Mouse (Mus musculus) E14TG2a.4 (cell line): ENCODE data around the gene Ccdc9.

Experiments used
- H3K27me3 ChIP-seq: 2 replicates; pipeline ENCODE4 v1.6.1; 2014; ENCODE audit warnings: low read length, control low read depth; ENCODE audit not compliant: insufficient read depth
- H3K36me3 ChIP-seq: 2 replicates; pipeline ENCODE4 v1.6.1; 2014; ENCODE audit warnings: low read length, control low read depth; ENCODE audit not compliant: insufficient read depth
- H3K4me1 ChIP-seq: replicated peaks from 2 replicates; pipeline ENCODE4 v1.6.1; 2014; ENCODE audit warnings: low read depth, low read length, control low read depth
- H3K4me3 ChIP-seq: replicated peaks from 2 replicates; pipeline ENCODE4 v1.5.1; 2014; ENCODE audit warnings: mild to moderate bottlenecking, low read length
- H3K9me3 ChIP-seq: 2 replicates; pipeline ENCODE4 v1.6.1; 2014; ENCODE audit warnings: low read length, control low read depth
- CTCF ChIP-seq: conservative IDR thresholded peaks from 2 replicates; pipeline ENCODE4 v1.5.1; 2014; ENCODE audit warnings: low read length
- NANOG ChIP-seq: IDR thresholded peaks from 2 replicates; pipeline ENCODE4 v1.6.1; 2014; ENCODE audit warnings: borderline replicate concordance, low read length, mixed read lengths
- POU5F1 ChIP-seq: IDR thresholded peaks from 2 replicates; pipeline ENCODE4 v1.6.1; 2014; ENCODE audit warnings: low read length, borderline replicate concordance

The Ccdc9 gene

DNA sequence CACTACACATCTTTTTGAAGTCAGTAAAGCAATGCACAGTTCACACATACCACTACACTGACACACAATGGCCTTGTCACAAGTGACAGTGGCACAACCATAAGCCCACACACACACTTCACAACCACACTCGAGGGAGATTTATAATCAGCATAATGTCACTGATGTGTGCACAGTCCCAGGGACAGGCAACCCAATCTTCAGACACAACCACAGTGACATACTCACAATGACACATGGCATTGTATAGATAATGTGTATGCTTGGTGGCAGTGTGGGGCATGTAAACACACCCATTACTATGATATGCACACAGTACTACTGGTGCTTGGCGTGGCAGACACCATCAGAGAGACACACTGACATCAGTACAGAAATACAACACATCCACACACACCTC lies 9.6 kb upstream of the Ccdc9 start:
- Histone ChIP-seq H3K4me3 (no peak overlapping the region), H3K4me1 (peaks cover 46% of the 10 kb centered on the region), H3K9me3 (no peaks in the 10 kb centered on the region), H3K36me3 (no peaks in the 10 kb centered on the region), H3K27me3 (peaks cover 7% of the 10 kb centered on the region)
- no peak for TF ChIP-seq POU5F1

DNA sequence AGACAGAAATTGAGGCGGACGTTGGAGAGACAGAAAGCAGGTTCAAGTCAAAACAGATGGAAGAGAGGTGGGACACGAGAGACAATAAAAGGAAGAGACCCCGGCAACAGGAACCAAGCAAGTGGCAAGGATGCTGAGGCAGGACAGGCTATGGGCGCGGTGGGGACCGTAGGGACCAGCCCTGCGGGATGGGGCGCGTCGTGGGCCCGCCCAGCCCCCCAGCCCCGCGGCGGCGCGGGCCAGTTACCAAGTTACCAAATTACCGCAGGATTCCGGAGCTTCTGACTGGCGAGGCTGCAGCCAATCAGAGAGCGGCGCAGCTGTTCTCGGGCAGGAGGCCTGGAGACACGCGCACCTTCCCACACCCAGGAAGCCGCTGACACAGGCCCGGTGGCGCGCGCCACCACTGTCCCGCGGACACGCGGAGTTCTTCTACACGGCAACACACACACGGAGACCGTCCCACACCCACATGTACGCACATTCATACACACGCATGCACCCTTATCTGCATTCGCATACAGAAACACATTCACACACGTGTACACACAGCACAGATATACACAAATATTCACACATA lies 8.8 kb upstream of the Ccdc9 start:
- TF ChIP-seq POU5F1 (no peak), NANOG (no peak)
- no peaks in the 10 kb centered on the region for H3K36me3 ChIP-seq

DNA sequence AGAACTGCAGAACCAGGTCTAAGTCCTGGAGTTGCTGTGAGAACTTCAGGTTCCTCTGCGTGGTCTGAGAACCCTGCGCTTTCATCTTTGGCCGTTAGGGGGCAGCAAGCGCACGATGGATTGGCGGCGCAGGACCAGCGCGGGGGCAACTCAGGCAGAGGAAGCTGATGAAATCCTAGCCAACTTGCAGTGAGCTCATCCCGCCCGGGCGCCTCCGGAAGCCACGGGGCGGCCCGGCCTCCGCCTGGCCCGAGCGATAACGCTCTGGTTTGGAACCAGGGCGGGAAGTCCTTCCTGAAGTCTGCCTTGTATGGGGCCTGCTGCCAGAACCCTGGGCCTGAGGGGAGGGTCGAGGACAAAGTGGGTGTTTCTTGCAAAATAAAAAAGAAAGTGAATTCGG lies 8.2 kb upstream of the Ccdc9 start:
- Histone ChIP-seq H3K9me3 (no peaks in the 10 kb centered on the region), H3K36me3 (no peaks in the 10 kb centered on the region), H3K4me1 (peaks cover 35% of the 10 kb centered on the region), H3K4me3 (peak overlapping the region; percentile 79), H3K27me3 (peaks cover 7% of the 10 kb centered on the region)
- no peak for TF ChIP-seq NANOG
- no peak for TF ChIP-seq POU5F1
- peak; percentile 73 for TF ChIP-seq CTCF

More for the DNA sequence above, 8.8 kb upstream of the Ccdc9 start:
- H3K9me3 ChIP-seq, result no peaks in the 10 kb centered on the region
- H3K27me3 ChIP-seq, result peaks cover 7% of the 10 kb centered on the region
- peak overlapping the region; percentile 79 for H3K4me3 ChIP-seq
- H3K4me1 ChIP-seq, result peaks cover 39% of the 10 kb centered on the region

DNA sequence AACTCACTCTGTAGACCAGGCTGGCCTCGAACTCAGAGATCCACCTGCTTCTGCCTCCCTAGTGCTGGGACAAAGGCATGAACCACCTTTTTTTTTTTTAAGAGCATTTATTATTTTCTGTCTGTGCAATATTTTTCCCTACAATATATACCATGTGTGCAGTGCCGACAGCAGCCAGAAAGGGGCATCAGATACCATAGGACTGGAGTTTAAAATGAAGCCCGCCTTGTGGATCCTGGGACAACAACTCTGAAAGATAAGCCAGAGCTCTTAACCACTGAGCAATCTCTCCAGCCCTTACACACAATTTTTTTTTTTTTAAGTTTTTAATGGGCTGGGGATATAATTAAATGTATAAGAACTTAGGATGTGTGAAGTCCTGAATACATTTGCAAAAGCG lies 7.8 kb upstream of the Ccdc9 start:
- Histone ChIP-seq H3K27me3 (peaks cover 7% of the 10 kb centered on the region), H3K4me3 (no peak overlapping the region), H3K9me3 (no peaks in the 10 kb centered on the region), H3K4me1 (peaks cover 34% of the 10 kb centered on the region), H3K36me3 (no peaks in the 10 kb centered on the region)
- TF ChIP-seq CTCF (no peak), POU5F1 (no peak), NANOG (no peak)

DNA sequence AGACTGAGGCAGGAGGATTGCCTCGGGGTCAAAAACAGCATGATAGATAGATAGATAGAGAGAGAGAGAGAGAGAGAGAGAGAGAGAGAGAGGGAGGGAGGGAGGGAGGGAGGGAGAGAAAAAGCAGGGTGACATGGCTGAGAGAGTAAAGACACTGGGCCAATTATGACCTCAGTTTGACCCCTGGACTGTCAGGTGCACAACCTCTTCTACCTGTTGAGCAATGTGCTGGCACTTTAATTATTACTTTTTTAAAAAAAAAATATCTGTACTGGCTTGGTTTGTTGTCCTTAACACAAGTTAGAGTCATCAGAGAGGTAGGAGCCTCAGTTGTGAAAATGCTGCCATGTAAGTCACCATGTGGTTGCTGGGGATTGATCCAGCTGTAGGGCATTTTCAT lies 1.2 kb upstream of the Ccdc9 start:
- no peak overlapping the region for H3K4me3 ChIP-seq
- peaks cover 21% of the 10 kb centered on the region for H3K4me1 ChIP-seq
- no peak for TF ChIP-seq POU5F1
- TF ChIP-seq NANOG, result no peak
- TF ChIP-seq CTCF, result no peak
- peaks cover 16% of the 10 kb centered on the region for H3K36me3 ChIP-seq
- no peaks in the 10 kb centered on the region for H3K27me3 ChIP-seq
- H3K9me3 ChIP-seq, result peaks cover 3% of the 10 kb centered on the region; the same call in 1 of the 2 replicates

DNA sequence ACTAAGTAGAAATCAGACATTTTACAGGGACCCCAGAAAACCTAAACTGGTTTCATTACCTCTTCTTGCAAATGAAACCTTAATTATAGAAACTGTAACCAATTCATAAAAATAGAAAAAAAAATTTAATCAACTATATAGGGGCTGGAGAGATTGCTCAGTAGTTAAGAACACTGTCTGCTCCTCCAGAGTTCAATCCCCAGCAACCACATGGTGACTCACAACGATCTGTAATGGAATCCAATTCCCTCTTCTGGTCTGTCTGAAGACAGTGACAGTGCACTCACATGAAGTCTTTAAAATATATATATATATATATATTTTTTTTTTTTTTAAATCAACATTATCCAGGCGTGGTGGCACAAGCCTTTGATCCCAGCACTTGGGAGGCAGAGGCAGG lies 421 bp upstream of the Ccdc9 start:
- peaks cover 25% of the 10 kb centered on the region for H3K4me1 ChIP-seq
- peaks cover 23% of the 10 kb centered on the region for H3K36me3 ChIP-seq
- H3K4me3 ChIP-seq, result peak overlapping the region; percentile 77
- H3K27me3 ChIP-seq, result no peaks in the 10 kb centered on the region
- TF ChIP-seq NANOG, result no peak
- no peak for TF ChIP-seq CTCF
- TF ChIP-seq POU5F1, result no peak
- H3K9me3 ChIP-seq, result peaks cover 3% of the 10 kb centered on the region; the same call in 1 of the 2 replicates

DNA sequence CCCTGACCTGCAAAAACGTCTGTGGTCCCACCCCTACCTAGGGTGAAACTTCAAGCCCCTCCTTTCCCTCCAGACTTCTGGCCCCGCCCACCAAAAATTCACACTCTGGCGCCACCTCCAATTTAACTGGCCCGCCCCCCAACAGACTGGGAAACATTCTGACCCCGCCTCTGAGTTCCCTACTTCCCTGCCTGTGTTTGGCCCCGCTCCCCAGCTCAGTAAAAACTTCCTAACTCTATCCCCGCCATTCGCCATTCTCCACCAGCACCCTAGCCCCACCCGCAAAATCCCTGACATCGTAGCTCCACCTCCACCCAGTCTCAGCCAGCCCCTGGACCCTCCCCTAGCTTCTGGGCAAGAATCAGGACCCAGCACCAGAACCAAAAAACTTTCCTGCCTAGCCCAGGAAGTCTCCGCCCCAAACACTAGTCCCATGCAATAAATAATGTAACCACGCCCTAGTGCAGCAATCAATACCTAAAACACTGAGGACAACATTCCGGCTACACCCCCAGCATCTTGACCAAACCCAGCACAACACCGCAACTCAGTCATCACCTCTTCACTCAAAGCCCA lies 1.1 kb downstream of the Ccdc9 start:
- Histone ChIP-seq H3K36me3 (peaks cover 38% of the 10 kb centered on the region), H3K4me1 (peaks cover 36% of the 10 kb centered on the region), H3K27me3 (peaks cover 3% of the 10 kb centered on the region; the same call in 1 of the 2 replicates), H3K9me3 (peaks cover 3% of the 10 kb centered on the region; the same call in 1 of the 2 replicates), H3K4me3 (peak overlapping the region; percentile 84)
- TF ChIP-seq POU5F1 (no peak), CTCF (no peak), NANOG (no peak)

DNA sequence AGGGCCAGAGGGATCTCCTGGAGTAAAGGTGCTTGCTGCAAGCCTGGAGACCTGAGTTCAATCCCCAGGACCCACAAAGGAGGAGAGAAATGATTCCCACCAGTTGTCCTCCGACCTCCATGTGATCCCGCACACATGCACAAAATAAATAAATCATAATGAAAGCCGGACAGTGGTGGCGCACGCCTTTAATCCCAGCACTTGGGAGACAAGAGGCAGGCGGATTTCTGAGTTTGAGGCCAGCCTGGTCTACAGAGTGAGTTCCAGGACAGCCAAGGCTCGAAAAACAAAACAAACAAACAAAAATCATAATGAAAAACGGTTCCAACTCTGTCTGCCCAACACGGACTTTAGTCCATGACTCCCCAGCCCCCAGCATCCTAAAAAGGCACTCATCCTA lies 1.7 kb downstream of the Ccdc9 start:
- Histone ChIP-seq H3K36me3 (peaks cover 43% of the 10 kb centered on the region), H3K4me1 (peaks cover 41% of the 10 kb centered on the region), H3K4me3 (peak overlapping the region; percentile 84), H3K9me3 (peaks cover 3% of the 10 kb centered on the region; the same call in 1 of the 2 replicates), H3K27me3 (peaks cover 3% of the 10 kb centered on the region; the same call in 1 of the 2 replicates)
- TF ChIP-seq NANOG (no peak), POU5F1 (no peak), CTCF (no peak)

DNA sequence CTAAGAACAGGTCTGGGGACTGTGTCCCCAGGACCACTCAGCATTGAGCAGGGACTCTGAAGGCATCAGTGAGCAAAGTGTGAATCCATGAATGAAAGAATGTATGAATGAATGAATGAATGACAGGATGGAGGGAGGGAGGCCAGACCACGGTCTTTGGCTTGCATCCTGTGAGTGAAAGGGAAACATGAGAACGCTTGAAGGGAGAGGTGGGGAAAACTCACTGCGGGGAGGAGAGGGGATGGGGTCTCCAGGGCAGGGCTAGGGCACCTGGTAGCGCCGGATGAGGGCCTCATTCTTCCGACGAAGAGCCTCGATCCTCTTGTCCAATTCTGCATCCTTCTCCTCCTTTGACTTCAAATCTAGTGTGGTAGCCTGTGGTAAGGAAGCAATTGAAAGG lies 2.6 kb downstream of the Ccdc9 start:
- peaks cover 3% of the 10 kb centered on the region; the same call in 1 of the 2 replicates for H3K27me3 ChIP-seq
- no peak for TF ChIP-seq POU5F1
- no peak for TF ChIP-seq NANOG
- no peak for TF ChIP-seq CTCF
- peaks cover 44% of the 10 kb centered on the region for H3K4me1 ChIP-seq
- H3K36me3 ChIP-seq, result peaks cover 50% of the 10 kb centered on the region
- H3K4me3 ChIP-seq, result no peak overlapping the region
- peaks cover 1% of the 10 kb centered on the region; the same call in 1 of the 2 replicates for H3K9me3 ChIP-seq
